Mouse (Mus musculus) hindbrain, embryonic 14.5 days (tissue): Measurements from ENCODE around the gene Apoa2. TPM values are rescaled to one million over a fixed set of nuclear protein-coding genes. Genes with fewer than 3 reads are reported as not detected.

Experiments used
- ATAC-seq: fragments of 200-750 bp; cut with Nextera tagmentation; 2 replicates; pipeline ENCODE4 v1.8.0; 2017; ENCODE audit warnings: moderate number of reproducible peaks, mild to moderate bottlenecking, moderate TSS enrichment, moderate library complexity; ENCODE audit not compliant: low FRiP score
- DNase-seq: peaks from one replicate; pipeline ENCODE4 v3.0.0-alpha.2; 2015; ENCODE audit warnings: low spot score
- H3K27ac ChIP-seq: fragments of 300-500 bp; sonication (generic); 2 replicates; pipeline ENCODE4 v1.5.1; 2014; ENCODE audit warnings: mild to moderate bottlenecking, moderate library complexity
- H3K27me3 ChIP-seq: fragments of 300-500 bp; sonication (generic); 2 replicates; pipeline ENCODE4 v1.6.1; 2014; ENCODE audit warnings: mild to moderate bottlenecking, low read length, mixed read lengths; ENCODE audit not compliant: control insufficient read depth, insufficient read depth
- H3K36me3 ChIP-seq: fragments of 300-500 bp; sonication (generic); replicated peaks from 2 replicates; pipeline ENCODE4 v1.6.1; 2014; ENCODE audit not compliant: control insufficient read depth, insufficient read depth
- H3K4me1 ChIP-seq: fragments of 300-500 bp; sonication (generic); replicated peaks from 2 replicates; pipeline ENCODE4 v1.6.1; 2014; ENCODE audit warnings: antibody characterized with exemption, low read length, mixed read lengths; ENCODE audit not compliant: control insufficient read depth, insufficient read depth
- H3K4me2 ChIP-seq: fragments of 300-500 bp; sonication (generic); replicated peaks from 2 replicates; pipeline ENCODE4 v1.6.1; 2014; ENCODE audit warnings: mild to moderate bottlenecking, moderate library complexity
- H3K4me3 ChIP-seq: fragments of 300-500 bp; sonication (generic); replicated peaks from 2 replicates; pipeline ENCODE4 v1.5.1; 2014; ENCODE audit warnings: mild to moderate bottlenecking, low read length
- H3K9ac ChIP-seq: fragments of 300-500 bp; sonication (generic); 2 replicates; pipeline ENCODE4 v1.6.1; 2014
- H3K9me3 ChIP-seq: fragments of 300-500 bp; sonication (generic); 2 replicates; pipeline ENCODE4 v1.6.1; 2016; ENCODE audit warnings: low read length; ENCODE audit not compliant: control insufficient read depth
- WGBS: fragments of 180-500 bp; shearing (Covaris S2); extraction: QIAGEN DNeasy Blood & Tissue Kit; methylation state at CpG from one replicate; pipeline ENCODE4 v1.1.7; 2014; 5-methylcytosine and 5-hydroxymethylcytosine counted together
- polyA plus RNA-seq: library from polyadenylated mRNA; unstranded; fragments of >200 nt; fragmentation: Nextera tagmentation; extraction: Ambion mirVana; gene quantifications from 2 replicates; pipeline ENCODE4 v1.2.1, GENCODE M21; 2014

Apoa2 gene
- polyA plus RNA-seq, 1 experiment from 2014 or later: 7.0 TPM

- peak overlapping the region; percentile 21 for H3K9ac ChIP-seq
- 4% methylated on average over 13 of the region's 13 CpGs for WGBS
- H3K36me3 ChIP-seq: no peaks in the 10 kb centered on the region
- peak overlapping the region; percentile 49 for H3K4me2 ChIP-seq
- H3K27me3 ChIP-seq: no peaks in the 10 kb centered on the region
- DNase-seq: no peak
- H3K9me3 ChIP-seq: no peaks in the 10 kb centered on the region
- ATAC-seq: no peak
- H3K4me1 ChIP-seq: peaks cover 34% of the 10 kb centered on the region
- 0 out of 2 replicates have a peak overlapping the region, but pooled peaks have one; percentile 29 for H3K27ac ChIP-seq
- peak overlapping the region; percentile 25 for H3K4me3 ChIP-seq
Observed at GRCm38 (mm10) chr1:171251594-171252324, 26.9 kb downstream of the Apoa2 start.

GRCm38 (mm10) chr1:171252415-171252814 lies 27.6 kb downstream of the Apoa2 start:
- 48% methylated on average over 17 of the region's 17 CpGs for WGBS
- Histone ChIP-seq H3K4me2 (peak overlapping the region; percentile 49), H3K9ac (peak overlapping the region; percentile 21; the same call in 1 of the 2 replicates), H3K27me3 (no peaks in the 10 kb centered on the region), H3K36me3 (no peaks in the 10 kb centered on the region), H3K27ac (0 out of 2 replicates have a peak overlapping the region, but pooled peaks have one; percentile 29), H3K4me1 (peaks cover 34% of the 10 kb centered on the region), H3K9me3 (no peaks in the 10 kb centered on the region), H3K4me3 (0 out of 2 replicates have a peak overlapping the region, but pooled peaks have one; percentile 5)
- ATAC-seq (no peak), DNase-seq (no peak)

- WGBS: 89% methylated on average over 24 of the region's 24 CpGs
- ATAC-seq: no peak
- H3K4me1 ChIP-seq: peaks cover 13% of the 10 kb centered on the region
Observed at GRCm38 (mm10) chr1:171256095-171256818, 31.4 kb downstream of the Apoa2 start.

GRCm38 (mm10) chr1:171256937-171257548 lies 32.2 kb downstream of the Apoa2 start:
- peak; percentile 76 for DNase-seq
- Histone ChIP-seq H3K36me3 (no peaks in the 10 kb centered on the region), H3K4me1 (peaks cover 8% of the 10 kb centered on the region), H3K27me3 (no peaks in the 10 kb centered on the region), H3K27ac (no peak overlapping the region), H3K9me3 (no peaks in the 10 kb centered on the region), H3K4me2 (no peak overlapping the region), H3K4me3 (no peak overlapping the region), H3K9ac (no peak overlapping the region)
- 72% methylated on average over 15 of the region's 15 CpGs for WGBS
- ATAC-seq: no peak

More at GRCm38 (mm10) chr1:171256095-171256818, 31.4 kb downstream of the Apoa2 start:
- H3K27ac ChIP-seq: no peak overlapping the region
- no peak overlapping the region for H3K4me3 ChIP-seq
- H3K27me3 ChIP-seq: no peaks in the 10 kb centered on the region
- H3K36me3 ChIP-seq: no peaks in the 10 kb centered on the region
- no peaks in the 10 kb centered on the region for H3K9me3 ChIP-seq
- no peak overlapping the region for H3K4me2 ChIP-seq
- H3K9ac ChIP-seq: no peak overlapping the region
- no peak for DNase-seq

- Histone ChIP-seq H3K4me2 (no peak overlapping the region), H3K9ac (no peak overlapping the region), H3K27me3 (no peaks in the 10 kb centered on the region), H3K4me1 (peaks cover 6% of the 10 kb centered on the region), H3K36me3 (no peaks in the 10 kb centered on the region), H3K27ac (no peak overlapping the region), H3K9me3 (no peaks in the 10 kb centered on the region), H3K4me3 (no peak overlapping the region)
- WGBS: 80% methylated on average over 9 of the region's 9 CpGs
- ATAC-seq (no peak), DNase-seq (no peak)
Observed at GRCm38 (mm10) chr1:171257781-171258180, 32.9 kb downstream of the Apoa2 start.

- Histone ChIP-seq H3K4me1 (peaks cover 6% of the 10 kb centered on the region), H3K4me2 (no peak overlapping the region), H3K9ac (no peak overlapping the region), H3K4me3 (no peak overlapping the region), H3K36me3 (no peaks in the 10 kb centered on the region), H3K27ac (no peak overlapping the region), H3K27me3 (no peaks in the 10 kb centered on the region), H3K9me3 (no peaks in the 10 kb centered on the region)
- ATAC-seq (no peak), DNase-seq (no peak)
- 79% methylated on average over 17 of the region's 17 CpGs for WGBS
Observed at GRCm38 (mm10) chr1:171258921-171259320, 34.1 kb downstream of the Apoa2 start.

- Histone ChIP-seq H3K9me3 (no peaks in the 10 kb centered on the region), H3K4me2 (no peak overlapping the region), H3K27me3 (no peaks in the 10 kb centered on the region), H3K27ac (no peak overlapping the region), H3K4me3 (no peak overlapping the region), H3K4me1 (peaks cover 6% of the 10 kb centered on the region), H3K36me3 (no peaks in the 10 kb centered on the region), H3K9ac (no peak overlapping the region)
- ATAC-seq (no peak), DNase-seq (no peak)
- 83% methylated on average over 3 of the region's 3 CpGs for WGBS
Observed at GRCm38 (mm10) chr1:171260316-171260715, 35.5 kb downstream of the Apoa2 start.

- Histone ChIP-seq H3K27me3 (no peaks in the 10 kb centered on the region), H3K4me3 (peak overlapping the region; percentile 28), H3K4me1 (peaks cover 6% of the 10 kb centered on the region), H3K9ac (peak overlapping the region; percentile 26), H3K27ac (peak overlapping the region; percentile 76), H3K9me3 (no peaks in the 10 kb centered on the region), H3K36me3 (no peaks in the 10 kb centered on the region), H3K4me2 (peak overlapping the region; percentile 56)
- DNase-seq: peak; percentile 75
- peak; percentile 79 for ATAC-seq
- WGBS: 4% methylated on average over 8 of the region's 8 CpGs
Observed at GRCm38 (mm10) chr1:171262594-171263130, 37.8 kb downstream of the Apoa2 start.

GRCm38 (mm10) chr1:171263185-171263611 lies 38.3 kb downstream of the Apoa2 start:
- WGBS: 0% methylated on average over 2 of the region's 2 CpGs
- peak; percentile 94 for ATAC-seq
- Histone ChIP-seq H3K9me3 (no peaks in the 10 kb centered on the region), H3K36me3 (no peaks in the 10 kb centered on the region), H3K27me3 (no peaks in the 10 kb centered on the region), H3K4me3 (0 out of 2 replicates have a peak overlapping the region, but pooled peaks have one; percentile 28), H3K4me2 (peak overlapping the region; percentile 56), H3K4me1 (peaks cover 6% of the 10 kb centered on the region), H3K27ac (peak overlapping the region; percentile 76), H3K9ac (no peak overlapping the region)
- peak; percentile 70 for DNase-seq
